Mouse (Mus musculus): ENCODE results near the gene Spp2.
"Not testable (repeated sequence)": the region's sequence is repeated elsewhere in the genome, so short reads cannot be mapped to it uniquely, and the experiment has no call there.

Gene Spp2

DNA sequence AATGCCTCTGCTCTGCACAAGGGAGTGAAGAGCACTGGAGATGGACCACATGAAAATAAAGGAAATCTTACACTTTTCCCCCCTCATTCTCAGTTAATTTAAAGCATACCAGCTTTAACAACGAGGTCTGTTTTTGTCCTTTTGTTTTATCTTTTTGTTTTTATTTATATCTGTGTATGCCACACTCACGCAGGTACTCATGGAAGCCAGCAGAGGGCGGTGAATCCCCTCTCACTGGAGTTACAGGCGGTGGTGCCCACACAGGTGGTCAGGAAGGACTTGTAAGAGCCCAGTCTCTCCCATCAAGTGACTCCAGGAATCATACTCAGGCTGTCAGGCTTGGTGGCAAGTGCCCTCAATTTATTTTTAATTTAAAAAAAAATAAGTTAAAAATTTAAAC, 27.3 kb downstream of the Spp2 start:
- no peak for DNase-seq (ENCODE audit: low read depth)

DNA sequence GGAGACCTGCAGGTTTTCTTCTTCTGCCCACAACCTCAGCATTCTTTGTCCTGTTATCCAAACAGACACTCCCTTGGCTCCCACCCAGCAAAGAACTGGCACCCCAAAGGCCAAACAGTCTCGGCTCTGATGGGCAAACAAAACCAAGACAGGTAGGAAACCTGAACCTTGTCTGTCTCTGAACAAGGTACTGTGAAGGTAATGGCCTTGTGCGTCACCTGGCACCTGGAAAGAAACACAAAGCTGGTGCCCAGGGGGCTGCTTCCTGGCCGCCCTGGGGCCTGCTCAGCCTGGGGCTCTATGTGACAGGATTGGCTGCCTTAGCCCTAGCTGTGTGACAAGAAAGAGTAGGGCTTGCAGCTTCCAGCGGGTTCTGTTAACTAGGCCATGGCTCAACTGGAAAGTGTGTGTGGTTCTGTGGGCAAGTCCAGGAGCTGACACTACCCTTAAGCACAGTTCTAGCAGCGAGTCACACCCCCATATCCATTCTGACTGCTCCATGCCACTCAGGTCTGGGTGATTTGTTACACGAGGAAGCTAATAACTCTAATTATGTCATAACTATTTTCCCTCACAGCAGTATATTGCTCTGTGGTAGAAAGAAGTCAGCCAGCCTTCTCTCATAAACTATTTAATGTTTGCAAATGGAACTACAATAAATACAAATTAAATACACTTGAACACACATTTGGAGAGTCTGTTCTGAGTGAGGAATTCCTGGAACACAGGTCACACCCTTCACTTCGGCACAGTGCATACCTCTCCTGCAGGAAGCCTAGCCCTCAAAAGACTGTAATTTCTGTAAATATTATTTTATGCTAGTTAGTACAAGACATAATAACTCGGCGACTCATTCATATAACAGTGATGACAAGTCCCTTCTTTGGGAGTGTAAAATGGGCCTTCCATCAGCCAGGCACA, 30.7 kb downstream of the Spp2 start:
- no peak for DNase-seq (ENCODE audit: low read depth)

DNA sequence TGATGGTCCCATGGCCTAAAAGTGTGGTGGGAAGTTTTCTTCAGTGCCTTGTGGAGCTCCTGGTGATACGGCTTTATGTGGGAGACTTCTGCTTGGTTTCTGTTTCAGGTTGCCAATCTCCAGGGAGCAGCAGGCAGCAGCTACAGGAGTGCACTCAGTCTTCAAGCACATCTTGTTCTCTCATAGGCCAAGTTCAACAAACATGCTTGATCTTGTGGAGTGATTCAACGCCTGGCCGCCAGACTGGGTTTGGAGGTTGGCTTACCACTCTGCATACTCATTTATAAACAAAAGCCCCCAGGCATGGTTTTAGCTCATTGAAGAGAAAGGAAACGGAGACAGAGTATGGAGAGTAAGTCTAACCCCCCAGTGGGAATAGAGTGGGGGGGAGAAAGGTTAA, 36.6 kb downstream of the Spp2 start:
- no peak for DNase-seq (ENCODE audit: low read depth)

DNA sequence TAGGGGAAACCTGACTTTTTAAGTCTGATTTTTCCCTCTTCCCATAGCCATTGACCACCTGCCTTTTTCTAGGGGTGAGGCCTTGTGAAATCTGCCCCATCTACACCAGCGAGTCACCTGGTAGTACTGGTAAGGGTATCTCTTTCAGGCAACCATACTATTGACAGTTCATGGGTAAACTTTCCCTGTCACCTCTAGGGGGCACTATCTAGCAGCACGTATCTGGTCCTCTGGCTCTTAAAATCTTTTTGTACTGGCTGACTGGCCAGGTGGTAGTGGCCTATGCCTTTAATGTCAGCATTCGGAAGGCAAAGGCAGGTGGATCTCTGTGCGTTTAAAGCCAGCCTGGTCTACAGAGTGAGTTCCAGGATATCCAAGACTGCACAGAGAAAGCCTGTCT, 38.6 kb downstream of the Spp2 start:
- DNase-seq (ENCODE audit: low read depth), result no peak

DNA sequence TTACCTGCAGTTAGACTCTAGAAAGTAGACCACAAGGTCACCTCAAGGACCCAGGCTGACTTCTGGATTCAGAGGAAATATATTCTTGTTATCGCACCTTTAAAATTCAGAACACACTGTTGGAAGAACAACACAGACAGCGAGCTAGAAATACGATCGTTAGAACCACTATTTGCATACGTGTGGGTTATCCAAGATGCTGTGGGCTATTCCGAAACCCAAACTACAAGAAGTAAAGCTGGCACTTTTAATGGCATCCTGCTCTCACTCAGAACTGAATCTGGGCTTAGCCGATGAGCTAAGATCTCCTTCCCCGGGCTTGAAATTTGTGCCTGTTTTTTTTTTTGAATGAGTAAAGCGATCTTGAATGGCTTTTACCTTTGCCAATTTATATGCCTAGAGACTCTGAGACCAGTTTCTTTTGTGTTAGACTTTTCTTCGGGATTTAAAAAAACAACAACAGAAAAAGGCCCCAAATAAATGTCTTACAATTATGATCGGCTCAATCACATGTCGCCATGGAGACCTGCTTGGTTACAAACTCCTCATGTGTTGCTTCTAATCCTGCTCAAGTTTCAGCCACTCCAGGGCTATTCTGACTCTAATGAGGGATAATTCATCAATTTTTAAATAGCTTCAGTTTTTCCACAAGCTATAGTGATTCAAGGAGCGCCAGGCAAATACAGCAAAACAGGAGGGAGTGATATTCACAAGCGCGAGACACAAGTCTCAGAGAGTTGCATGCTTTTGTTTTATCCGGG, 39.7 kb downstream of the Spp2 start:
- no peak for DNase-seq (ENCODE audit: low read depth)

DNA sequence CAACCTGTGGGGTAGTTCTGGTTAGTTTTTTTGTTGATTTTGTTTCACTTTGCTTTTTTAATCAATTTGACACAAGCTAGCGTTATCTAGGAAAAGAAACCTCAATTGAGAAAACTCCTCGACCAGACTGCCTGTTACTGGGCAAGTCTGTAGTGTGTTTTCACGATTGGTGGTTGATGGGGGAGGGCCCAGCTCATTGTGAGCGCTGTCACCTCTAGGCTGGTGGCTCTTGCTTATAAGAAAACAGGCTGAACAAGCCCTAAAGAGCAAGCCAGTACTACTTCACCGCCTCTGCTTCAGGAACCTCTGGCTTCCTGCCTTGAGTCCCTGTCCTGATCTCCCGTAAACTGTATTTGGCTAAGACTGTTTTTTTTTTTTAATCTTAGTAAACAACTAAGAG, 40.7 kb downstream of the Spp2 start:
- peak; percentile 31 for DNase-seq (ENCODE audit: low read depth)

DNA sequence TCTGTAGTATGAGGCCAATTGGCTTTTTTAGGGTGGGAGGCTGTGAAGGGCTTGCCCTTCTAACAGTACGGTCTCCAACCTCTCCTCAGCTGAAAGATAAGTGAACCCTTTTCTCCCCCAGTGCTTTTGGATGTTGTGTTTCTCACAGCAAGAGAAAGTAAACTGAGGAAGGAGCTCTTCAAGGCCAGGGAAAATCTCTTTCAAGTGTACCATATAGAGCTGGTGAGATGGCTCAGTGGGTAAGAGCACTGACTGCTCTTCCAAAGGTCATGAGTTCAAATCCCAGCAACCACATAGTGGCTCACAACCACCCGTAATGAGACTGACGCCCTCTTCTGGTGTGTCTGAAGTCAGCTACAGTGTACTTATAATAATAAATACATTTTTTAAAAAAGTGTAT, 41.3 kb downstream of the Spp2 start:
- not testable (repeated sequence) for DNase-seq (ENCODE audit: low read depth)

DNA sequence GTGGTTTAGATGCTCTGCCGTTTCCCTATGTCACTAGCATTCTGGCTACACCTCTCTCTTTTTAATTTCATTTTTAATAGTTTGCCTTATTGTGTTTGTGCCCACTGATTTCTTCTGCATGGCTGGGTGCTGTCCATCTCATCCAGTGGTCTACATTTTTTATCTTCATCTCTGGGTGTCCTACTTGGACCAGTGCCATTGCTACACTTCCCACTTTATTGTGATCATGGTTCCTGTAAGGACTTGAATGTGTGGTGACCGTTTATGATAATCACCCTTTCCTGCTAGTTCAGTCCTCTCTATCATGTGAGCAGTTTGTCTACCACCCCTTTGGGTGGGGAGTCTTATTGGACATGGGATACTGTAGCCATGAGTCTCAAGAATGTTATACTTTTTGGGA, 43.0 kb downstream of the Spp2 start:
- DNase-seq (ENCODE audit: low read depth), result no peak

DNA sequence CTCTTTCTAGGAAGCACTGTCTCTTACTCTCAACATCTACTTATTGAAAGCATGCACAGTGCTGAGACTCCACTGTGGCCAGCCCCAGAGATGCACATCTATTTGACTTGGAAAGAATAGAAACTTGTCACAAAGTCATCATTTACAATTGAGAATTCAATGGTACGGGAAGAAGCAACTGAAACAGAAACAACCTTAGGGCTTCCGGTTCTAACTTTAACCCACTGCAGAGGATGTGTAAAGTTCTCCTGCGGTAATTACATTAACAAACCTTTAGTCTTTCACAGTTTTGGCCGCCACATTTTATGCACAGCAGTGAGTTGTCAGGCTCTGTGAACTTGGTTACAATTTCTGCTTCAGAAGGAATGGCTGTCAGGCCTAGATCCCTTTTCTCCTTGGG, 43.9 kb downstream of the Spp2 start:
- DNase-seq (ENCODE audit: low read depth), result no peak

DNA sequence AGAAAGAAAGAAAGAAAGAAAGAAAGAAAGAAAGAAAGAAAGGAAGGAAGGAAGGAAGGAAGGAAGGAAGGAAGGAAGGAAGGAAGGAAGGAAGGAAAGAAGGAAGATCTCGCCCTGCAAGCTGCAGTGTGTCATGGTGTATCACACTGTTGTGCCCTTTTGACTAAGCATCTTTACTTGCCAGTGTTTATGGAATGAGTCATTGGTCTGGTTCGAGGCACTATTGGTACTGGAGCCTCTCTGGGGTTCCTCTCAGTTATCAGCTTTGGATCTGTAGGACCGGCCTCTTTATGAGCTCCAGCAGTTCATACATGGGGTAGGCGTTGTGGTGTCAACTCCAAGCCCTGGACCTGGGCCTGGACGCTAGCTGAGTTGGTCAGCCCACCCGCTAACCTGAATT, 45.4 kb downstream of the Spp2 start:
- DNase-seq (ENCODE audit: low read depth), result no peak

DNA sequence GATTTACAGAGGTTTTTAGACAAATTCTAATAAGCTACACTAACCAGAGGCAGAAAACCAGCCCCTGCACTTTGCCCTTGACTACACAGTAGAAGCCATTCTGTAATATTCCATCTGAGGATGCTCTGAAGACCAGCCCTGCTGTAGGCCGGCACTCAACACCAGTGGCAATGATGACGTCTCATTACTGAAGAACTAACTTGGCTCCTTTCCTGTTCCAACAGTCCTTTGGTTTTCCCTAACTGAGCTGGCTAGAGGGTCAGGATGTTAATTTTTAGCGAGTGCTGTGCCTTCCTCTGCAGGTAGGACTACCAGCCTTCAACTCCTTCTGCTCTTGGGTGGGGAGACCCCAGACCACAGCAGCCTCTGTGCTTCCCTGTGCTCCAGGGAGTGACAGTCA, 47.9 kb downstream of the Spp2 start:
- no peak for DNase-seq (ENCODE audit: low read depth)

DNA sequence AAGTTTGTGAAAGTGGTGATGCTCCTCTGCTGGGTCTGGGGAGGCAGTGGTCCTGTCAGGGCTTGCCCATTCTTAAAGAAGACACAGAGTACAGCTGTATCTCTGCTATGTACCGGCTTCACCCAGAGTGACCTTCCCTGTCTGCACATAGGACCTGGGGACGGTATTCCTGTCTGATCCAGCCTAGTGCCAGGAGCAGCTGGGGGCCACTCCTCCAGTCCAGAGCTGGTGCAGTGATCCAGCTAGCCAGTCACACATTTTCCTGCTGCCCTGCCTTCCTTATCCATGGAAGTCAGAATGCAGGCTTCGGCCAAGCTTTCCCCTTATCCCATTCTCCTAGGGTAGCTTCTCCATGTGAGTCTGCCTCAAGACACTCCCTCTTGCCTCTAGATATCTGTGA, 49.0 kb downstream of the Spp2 start:
- no peak for DNase-seq (ENCODE audit: low read depth)

DNA sequence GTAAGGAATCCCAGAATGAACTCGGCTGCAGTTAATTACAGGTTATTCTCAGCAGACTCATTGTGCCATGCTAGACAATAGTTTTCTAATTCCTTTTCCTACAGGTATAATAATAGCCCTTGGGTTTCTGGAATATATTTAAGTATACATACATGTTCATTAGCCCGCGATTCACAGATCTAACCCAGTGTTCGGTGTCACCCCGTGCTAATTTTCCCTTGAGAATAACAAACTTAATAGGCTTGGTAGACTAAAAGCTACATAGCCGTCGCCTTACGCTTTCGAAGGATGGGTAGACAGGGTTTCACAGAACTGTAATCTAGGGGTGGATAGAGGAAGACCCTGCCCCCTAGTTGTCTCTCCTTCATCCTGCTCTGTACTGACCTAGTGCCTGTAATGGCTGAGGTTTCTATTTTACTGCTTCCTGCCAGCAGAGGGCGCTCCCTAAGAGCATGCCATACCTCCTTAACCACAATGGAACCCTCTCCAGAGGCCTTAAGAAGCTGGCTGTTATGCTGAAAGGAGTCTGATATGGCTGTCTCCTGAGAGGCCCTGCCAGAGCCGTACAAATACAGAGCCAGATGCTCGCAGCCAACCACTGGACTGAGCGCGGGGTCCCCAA, 49.8 kb downstream of the Spp2 start:
- DNase-seq (ENCODE audit: low read depth), result peak; percentile 40

DNA sequence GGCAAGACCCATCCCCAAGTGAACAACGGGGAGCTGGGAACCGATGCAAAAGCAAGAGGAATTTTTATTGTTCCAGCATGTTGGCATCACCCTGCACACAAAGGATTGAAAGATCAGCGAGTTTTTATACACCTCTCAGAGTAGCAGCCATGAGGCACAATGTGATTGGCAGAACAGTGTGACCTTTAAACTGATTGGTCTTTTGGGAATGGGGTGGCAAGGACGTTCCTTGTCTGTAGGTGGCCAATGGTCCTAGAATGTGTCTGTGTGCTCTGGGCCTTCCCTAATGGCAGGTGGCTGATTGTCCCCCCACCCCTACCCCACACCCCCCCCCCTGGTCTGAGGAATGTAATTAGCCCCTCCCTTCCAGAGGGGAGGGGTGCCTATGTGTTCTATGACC, 52.4 kb downstream of the Spp2 start:
- no peak for DNase-seq (ENCODE audit: low read depth)

DNA sequence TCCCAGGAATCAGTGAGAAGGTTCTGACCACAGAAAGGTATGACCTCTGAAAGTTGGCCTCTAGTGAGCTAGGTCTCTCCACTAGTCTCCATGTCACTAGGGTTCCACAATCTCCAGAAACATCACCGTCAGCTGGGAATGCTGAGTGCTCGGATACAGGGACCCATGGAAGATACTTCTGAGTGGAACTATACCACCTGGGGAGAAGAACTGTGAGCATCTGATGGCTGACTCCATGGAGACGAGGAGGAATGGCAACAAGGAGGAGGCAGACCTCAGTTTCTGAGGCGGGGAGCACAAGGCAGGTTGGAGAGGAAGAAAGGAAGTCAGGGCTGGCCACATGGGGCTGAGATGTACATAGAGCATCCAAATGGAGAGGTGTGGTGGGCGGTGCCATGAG, 52.9 kb downstream of the Spp2 start:
- DNase-seq (ENCODE audit: low read depth), result no peak

DNA sequence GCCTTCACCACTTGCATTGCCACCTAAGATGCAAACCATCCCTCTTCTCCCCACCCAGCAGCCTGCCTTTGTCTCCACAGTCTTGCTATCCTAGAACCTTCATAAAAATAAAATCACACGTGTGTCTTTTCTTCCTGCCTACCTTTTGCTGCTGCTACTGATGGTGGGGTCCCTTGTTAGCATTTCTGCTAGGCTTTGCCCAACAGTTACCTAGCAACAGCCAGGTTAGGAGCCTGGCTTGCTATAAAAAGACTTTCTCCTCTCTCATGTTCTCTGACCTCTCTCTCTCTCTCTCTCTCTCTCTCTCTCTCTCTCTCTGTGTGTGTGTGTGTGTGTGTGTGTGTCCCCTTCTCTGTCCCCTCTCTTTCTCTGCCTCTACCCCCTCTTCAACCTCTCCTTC, 54.3 kb downstream of the Spp2 start:
- no peak for DNase-seq (ENCODE audit: low read depth)

DNA sequence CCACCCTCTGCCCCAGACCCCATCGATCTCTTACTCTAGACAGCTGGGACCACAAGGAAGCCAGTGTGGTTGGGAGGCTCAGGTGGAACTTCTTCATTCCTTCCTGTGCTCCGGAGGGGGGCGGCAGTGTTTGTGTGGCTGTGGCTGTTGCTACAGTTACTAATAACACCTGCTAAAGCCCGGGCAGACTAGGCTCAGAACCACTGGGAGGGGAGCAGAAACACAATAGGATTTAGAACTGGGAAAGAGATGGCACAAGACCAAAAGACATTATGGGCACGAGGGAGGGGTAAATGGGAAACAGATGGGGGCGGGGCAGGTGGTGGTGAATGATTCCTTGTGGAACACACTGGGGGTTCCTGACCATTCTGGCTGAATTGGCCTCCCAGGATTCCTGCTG, 55.7 kb downstream of the Spp2 start:
- DNase-seq (ENCODE audit: low read depth), result no peak

DNA sequence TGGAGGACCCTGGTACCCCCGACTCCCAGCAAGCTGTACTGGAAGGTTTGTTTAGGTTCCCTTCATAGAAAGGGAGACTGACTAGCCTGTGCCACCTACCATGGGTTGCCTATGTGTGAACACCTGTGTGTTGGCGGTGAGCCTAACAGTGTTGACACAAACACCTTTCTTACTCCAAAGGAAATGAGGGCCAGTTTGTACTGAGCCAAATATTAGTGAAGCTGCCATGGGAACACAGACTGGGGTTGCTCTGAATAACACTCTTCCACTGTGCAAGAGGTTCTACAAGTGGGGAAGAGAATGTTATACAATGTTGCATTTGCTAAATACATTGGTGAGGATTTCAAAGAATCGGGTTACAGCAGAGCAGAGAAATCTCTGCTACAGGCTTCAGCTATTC, 56.5 kb downstream of the Spp2 start:
- DNase-seq (ENCODE audit: low read depth), result no peak

DNA sequence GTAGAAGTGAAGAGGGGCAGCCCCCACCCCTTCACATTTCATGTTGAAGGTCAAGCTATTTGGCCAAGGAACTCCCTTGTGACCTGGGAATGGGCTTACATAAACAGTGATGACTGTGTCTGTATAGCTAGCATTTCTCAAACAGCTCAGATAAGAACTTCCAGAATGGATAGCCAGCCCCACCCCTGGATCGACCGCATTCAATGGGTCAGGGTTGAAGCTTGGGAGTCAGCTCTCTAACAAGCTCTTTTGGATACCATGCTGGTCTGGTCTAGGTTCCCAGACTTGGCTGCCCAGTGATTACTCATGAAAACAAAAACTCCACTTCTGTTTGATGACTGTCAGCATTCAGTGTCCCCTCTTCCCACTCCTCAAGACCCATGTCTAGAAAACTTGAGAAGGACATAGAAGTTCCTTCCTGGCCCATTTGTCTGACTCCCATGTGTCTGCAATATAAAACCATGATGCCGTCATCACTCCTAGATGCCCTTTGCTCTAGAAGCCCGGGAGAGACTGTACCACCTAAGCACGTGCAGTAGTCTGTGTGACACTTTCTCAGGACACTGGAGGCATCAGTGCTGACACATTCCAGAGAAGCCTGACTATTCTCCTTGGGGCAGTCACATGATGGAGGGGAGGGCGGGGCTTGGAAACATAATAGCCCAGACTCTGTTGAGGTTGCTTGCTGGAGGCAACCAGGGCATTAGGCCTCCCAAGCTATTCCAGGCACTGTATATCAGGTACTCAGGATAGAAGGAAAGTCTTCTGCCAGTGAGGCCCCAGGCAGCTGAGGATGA, 57.5 kb downstream of the Spp2 start:
- no peak for DNase-seq (ENCODE audit: low read depth)

DNA sequence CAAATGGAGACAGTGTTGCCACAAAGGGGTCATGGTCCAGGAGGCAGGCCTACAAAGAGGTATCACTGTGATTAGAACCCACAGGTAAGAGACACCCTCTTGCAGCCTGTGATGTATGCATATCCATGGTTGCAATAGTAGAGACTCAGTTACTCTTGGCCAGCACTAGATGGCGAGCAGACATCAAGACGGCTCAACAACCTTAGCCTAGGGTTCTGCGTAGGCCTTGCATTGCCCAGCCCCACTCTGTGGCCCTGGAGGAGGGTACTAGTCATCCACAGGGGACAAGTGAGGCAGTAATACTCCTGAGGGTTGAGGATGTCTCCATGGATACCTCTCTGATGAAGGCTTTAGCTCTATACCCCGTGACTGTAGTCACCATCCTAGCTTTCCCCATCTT, 59.0 kb downstream of the Spp2 start:
- no peak for DNase-seq (ENCODE audit: low read depth)

DNA sequence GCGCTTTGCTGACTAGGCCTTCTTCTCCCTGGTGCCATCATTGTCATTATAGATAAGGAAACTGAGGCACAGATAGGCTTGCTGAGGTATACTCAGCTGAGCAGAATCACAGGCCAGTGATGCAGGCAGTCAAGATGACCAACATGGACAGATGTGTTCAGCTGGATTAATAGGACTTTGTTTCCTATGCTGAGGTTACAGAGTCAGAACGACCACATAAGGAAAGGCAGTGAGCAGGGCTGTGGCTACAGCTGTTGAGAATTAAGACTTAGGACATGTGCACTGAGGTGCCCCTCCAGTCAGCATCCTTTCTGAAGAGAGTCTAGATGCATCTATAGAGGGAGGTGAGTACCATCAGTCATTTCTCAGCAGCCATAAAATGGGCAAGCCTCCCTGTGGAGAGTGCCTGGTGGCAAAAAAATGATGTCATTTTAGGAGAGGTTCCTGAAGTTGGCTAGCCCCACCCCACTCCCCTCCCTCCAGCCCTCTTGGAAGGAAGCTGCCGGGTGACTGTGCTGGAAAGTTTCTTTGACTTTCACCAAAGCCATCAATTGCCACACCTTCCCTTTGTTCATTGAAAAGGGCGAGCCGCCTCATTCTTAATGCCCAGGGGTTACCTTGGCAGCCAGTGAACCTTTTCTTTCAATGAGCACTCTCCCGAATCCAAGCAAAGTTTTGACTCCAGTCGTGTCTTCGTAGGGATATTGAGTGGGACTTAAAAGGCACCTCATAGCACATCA, 59.7 kb downstream of the Spp2 start:
- no peak for DNase-seq (ENCODE audit: low read depth)

DNA sequence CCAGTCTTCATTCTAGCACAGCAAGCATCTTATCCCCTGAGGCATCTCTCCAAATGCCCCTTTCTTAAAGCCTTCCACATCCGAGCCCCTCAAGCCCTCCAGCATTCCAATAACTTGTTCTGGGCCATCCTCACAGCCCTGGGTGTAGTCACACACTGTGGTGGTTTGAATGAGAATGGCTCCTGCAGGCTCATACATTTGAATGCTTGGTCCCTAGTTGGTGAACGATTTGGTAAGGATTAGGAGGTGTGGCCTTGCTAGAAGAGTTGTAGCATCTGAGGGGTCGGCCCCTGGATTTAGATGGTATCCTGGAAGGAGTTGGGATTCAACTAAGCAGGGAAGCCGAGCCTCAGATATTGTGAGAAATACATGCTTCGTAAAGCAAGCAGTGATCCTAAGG, 61.1 kb downstream of the Spp2 start:
- no peak for DNase-seq (ENCODE audit: low read depth)
